Mouse (Mus musculus) c-Kit-positive CD71-negative TER-119-negative erythroid progenitor cells, embryonic 14.5 days (primary cell): ENCODE results near the gene Dlgap4.
"Not testable (repeated sequence)": the region's sequence is repeated elsewhere in the genome, so short reads cannot be mapped to it uniquely, and the experiment has no call there.

Source experiments
- DNase-seq: peaks from one replicate; pipeline ENCODE4 v3.0.0-alpha.2; 2013; ENCODE audit warnings: low read depth

Gene Dlgap4

GRCm38 (mm10) chr2:156775455-156776435 is 162.2 kb downstream of the Dlgap4 start:
- DNase-seq = no peak

DNA sequence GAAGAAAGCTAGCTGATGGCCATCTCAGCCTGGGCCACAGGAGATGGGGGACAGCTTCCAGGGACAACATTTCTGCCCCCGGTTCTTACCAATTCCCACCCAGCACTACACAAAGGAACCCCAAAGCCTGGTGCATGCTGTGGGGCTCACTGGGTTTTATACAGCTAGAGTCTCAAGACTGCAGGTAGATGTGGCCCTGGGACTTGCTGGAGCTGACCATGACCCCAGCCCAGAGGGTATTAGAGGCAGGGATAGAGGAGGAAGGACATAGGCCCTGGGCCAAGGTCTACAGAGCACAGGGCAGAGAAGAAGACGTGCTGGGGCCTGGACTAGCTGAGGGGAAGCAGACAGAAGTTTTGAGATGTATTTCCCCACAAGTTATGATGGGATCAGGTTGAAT is 163.4 kb downstream of the Dlgap4 start:
- DNase-seq = no peak

GRCm38 (mm10) chr2:156777326-156778004 is 164.0 kb downstream of the Dlgap4 start:
- DNase-seq = no peak

GRCm38 (mm10) chr2:156778571-156778970 is 165.1 kb downstream of the Dlgap4 start:
- no peak for DNase-seq

- no peak for DNase-seq
Observed at GRCm38 (mm10) chr2:156779036-156779435, 165.5 kb downstream of the Dlgap4 start.

- no peak for DNase-seq
Observed at GRCm38 (mm10) chr2:156779488-156779887, 166.0 kb downstream of the Dlgap4 start.

GRCm38 (mm10) chr2:156780129-156780528 is 166.6 kb downstream of the Dlgap4 start:
- DNase-seq = no peak

- no peak for DNase-seq
Observed at GRCm38 (mm10) chr2:156780752-156781151, 167.2 kb downstream of the Dlgap4 start.

GRCm38 (mm10) chr2:156781281-156781680 is 167.8 kb downstream of the Dlgap4 start:
- no peak for DNase-seq

GRCm38 (mm10) chr2:156781836-156782480 is 168.5 kb downstream of the Dlgap4 start:
- DNase-seq = no peak

DNA sequence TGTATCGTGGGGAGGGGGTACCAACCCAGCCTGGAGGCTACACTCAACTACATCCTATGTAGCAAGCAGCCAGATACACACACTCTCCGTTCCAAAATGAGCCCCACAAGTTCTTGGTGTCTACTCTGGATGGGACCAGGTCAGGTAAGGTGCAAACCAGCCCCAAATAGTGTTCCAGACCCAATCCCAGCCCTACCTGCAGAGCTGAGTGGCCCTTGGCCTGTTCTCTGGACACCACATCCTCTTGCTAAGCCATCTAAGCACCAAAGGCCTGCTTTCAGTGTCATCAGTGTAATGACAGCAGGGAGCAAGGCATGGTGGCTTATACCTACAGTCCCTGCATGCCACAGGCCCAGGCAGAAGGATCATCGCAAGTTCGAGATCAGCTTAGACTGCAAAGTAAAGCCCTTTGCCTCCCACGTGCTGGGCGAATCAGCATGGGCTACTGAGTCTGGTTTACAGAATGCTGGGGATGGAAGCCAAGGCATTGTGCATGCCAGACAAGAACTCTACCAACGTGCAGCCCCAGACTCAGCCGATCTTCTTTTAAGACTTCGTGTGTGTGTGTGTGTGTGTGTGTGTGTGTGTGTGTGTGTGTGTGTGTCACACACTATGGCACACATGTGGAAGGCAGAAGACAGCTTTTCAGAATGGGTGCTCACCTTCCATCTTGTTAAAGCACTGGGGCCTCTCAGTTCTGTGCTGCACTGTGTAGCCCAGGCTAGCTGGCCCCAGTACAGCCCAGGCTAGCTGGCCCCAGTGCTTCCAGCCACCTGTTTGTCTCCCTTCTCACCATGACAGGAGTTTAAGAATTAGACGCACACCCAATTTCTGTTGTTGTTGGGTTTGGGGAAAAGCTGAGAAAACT is 169.2 kb downstream of the Dlgap4 start:
- no peak for DNase-seq

GRCm38 (mm10) chr2:156783349-156783728 is 169.8 kb downstream of the Dlgap4 start:
- no peak for DNase-seq

DNA sequence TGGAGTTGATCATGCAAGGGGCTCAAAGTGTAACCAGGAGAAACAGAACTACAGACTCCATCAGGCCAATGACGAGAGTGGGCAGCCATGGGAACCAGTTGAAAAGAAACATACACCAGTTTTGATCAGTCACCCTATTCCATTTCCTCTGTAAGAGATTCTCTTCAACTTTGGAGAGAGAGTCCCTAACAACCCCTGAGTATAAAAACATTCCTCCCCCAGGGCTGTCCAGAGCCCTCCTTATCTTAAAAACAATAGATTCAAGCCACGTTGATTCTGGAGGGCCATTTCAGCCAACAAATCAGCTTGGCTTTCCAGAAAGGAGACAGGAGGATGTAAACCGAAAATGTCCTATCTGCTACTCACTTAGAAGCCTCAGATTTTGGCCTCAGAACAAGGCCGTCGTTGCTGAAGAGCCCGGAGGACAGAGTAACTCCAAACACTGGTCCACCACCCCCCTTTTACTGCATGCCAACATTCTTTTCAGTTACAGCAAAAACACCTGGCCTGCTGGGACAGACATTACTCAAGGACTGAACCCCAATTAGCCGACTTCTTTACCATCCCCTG is 170.6 kb downstream of the Dlgap4 start:
- DNase-seq = no peak

GRCm38 (mm10) chr2:156784891-156785290 is 171.4 kb downstream of the Dlgap4 start:
- no peak for DNase-seq

DNA sequence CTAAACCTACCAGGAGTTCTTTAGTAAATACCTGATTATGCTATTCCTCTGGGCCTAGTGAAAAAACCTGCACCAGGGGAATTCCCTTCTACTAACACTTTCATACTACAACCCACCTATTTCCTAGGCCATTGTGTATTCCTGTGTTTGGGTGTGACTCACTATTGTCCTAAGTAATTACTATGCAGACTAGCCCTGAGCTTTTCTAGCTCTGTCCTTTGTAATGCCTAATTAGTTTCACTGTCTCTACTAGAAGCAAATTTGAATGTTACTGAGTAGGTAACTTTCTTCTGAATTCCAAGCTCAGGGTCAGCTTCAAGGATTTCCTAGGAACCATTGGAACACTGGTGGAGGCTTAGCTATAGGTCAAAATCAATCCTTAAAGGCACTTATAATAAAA is 172.9 kb downstream of the Dlgap4 start:
- not testable (repeated sequence) for DNase-seq

DNA sequence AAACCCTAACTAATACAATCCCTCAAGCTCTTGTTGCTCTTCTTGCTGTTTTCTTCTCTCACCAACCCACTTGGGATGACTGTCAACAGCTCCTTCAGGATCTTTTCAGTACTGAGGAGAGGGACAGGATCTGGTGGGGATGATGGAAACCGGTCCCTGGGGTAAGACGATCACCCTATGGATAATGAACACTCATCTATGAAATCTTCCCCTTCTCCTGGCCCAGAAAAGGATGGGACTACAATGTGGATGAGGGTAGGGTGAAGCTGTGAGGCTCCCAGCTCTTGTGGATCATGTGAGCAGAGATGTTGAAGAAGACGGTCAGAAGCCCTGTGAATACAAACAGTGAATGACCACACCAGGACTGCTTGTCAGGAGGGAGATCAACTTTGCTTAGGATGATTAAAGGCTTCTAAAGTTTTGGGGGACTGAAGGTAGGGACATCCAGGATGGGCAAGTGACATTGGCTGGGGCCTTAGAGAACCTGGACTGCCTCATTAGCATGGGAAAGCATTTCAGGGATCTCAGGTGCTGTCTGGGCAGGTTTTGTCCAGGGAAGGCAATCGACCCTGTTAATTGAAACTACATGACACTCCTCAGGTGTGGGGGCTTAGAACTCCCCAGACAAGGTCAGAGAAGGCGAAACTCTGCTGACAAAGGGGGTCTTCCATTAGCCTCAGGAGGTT is 173.7 kb downstream of the Dlgap4 start:
- no peak for DNase-seq

DNA sequence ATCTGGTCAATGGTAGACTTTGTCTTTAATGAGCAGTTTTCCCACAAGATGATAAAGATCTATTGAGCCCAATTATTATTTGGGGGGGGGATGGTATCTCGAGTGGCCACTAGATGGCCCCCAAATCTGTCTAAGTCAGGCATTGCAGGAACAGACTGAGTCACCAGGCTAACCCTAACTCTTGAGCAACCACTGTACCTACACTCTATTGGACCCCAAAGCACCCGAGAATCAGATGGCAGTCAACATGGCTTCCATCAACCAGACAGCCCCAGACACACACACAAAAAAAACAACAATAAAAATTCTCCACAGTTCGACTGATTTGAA is 174.2 kb downstream of the Dlgap4 start:
- DNase-seq = no peak

DNA sequence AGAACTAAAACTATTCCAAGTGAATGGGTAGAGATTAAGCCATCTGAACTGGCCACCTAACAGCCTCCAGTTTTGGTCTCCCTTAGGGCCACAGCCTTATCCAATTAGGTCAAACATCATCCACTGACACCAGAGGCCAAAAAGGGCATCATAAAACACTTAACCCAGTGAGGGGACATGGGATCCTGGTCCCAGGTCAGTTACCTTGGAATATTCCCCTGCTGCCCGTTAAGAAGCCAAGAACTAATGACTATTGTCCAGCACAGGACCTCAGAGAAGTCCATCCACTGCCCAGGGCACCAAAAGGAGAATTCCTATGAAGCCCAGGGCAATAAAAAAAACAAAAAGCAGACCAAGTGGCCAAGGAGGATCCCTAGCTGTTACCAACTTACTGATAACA is 175.3 kb downstream of the Dlgap4 start:
- no peak for DNase-seq

GRCm38 (mm10) chr2:156798516-156798915 is 185.0 kb downstream of the Dlgap4 start:
- DNase-seq = no peak

- no peak for DNase-seq
Observed at GRCm38 (mm10) chr2:156801045-156801444, 187.5 kb downstream of the Dlgap4 start.

DNA sequence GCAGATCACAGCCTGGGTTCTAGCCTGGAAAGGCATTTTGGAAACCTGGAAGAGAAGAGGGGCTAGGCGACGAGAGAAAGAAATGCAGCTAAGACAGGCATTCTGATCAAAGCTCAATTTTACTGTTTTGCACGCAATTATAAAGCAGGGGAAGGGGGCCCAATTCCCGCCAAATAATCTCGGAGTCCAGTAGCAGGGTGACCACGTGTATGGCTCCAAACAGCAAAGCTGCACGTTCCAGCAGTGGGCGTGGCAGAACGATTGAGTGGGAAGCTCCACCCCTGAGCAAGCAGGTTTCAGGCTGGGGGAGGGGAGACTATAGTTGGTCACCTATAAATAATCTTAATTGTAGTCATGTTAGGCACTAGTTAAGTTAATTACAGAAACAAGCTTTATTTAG is 188.6 kb downstream of the Dlgap4 start:
- DNase-seq = not testable (repeated sequence)
